Mouse (Mus musculus): ENCODE data around the gene Agrn. TPM values are rescaled to one million over a fixed set of nuclear protein-coding genes. Genes with fewer than 3 reads are reported as not detected.

Agrn gene
- polyA plus RNA-seq, 1 experiment: 214 TPM

DNA sequence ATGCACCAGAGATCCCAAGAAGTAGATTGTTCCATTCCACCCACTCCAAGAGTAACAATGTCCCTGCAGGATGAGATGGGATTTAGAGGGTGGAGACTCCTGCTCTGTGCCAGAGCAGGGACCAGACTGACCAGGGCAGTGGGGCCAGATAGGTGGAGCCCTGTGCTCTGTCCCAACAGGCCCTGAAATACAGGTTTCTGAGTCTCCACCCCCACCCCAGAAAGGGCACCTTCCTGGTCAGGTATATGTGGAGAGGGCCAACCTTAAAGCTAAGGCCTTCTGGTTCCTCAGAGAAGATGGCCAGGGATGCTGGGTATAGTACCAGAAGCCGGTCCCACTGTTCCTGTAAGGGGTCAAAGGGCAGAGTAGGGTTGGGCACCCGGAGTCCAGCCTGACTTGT is 27.0 kb upstream of the Agrn start:
- no peak for TF ChIP-seq POLR2A (IDR thresholded peaks at IDR 0.05; ENCODE audit: borderline replicate concordance, extremely low read depth, low read depth, low read length)
- H3K4me3 ChIP-seq (replicated peaks; ENCODE audit: extremely low read depth, low read depth, low read length): no peak overlapping the region
- H3K4me1 ChIP-seq (ENCODE audit: control insufficient read depth, insufficient read depth, low read length): no peaks in the 10 kb centered on the region; the same call in 1 of the 2 replicates
- no peak for DNase-seq
- WGBS: 84% methylated on average over 2 of the region's 2 CpGs

DNA sequence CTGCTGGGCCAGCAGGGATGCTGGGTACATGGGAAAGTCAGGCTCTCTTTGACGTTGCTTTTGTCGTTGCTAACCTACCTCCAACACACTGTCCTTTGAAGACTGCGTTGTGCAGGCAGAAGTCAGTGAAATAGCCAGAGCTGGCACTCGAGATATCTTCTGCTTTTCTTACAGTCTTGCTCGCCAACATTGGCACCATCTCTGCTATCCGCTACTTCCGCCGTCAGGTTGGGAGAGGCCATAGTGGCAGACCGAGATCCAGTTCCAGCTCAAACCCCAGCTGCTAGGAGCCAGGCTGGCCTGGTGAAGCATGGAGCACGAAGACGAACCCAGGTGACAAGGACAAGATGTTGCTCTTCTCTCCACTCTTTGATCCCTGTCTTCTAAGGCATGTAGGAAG is 22.6 kb upstream of the Agrn start:
- Histone ChIP-seq H3K4me1 (ENCODE audit: control insufficient read depth, insufficient read depth, low read length) (no peaks in the 10 kb centered on the region), H3K4me3 (replicated peaks; ENCODE audit: extremely low read depth, low read depth, low read length) (no peak overlapping the region)
- DNase-seq: no peak
- WGBS: 85% methylated on average over 11 of the region's 11 CpGs
- TF ChIP-seq CTCF (IDR thresholded peaks at IDR 0.05; ENCODE audit: insufficient read depth, low read length): no peak

DNA sequence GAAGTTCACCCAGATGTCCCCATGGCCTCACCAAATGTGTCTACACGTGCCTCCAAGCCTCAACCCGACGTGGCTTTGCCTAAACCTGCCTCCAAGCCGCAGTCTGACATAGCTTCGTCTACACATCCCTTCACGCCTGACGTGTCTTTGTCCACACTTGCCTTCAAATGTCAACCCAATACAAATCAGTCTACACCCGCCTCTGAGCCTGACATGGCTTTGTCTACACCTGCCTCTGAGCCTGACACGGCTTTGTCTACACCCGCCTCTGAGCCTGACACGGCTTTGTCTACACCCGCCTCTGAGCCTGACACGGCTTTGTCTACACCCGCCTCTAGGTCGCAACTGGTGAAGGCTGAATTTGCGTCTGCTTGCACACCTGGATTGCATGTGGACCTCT is 20.6 kb upstream of the Agrn start:
- Histone ChIP-seq H3K4me3 (replicated peaks; ENCODE audit: extremely low read depth, low read depth, low read length) (no peak overlapping the region), H3K4me1 (ENCODE audit: control insufficient read depth, insufficient read depth, low read length) (no peaks in the 10 kb centered on the region)
- 78% methylated on average over 16 of the region's 16 CpGs for WGBS
- no peak for DNase-seq
- TF ChIP-seq POLR2A (IDR thresholded peaks at IDR 0.05; ENCODE audit: borderline replicate concordance, extremely low read depth, low read depth, low read length) (no peak), CTCF (IDR thresholded peaks at IDR 0.05; ENCODE audit: insufficient read depth, low read length) (no peak)

DNA sequence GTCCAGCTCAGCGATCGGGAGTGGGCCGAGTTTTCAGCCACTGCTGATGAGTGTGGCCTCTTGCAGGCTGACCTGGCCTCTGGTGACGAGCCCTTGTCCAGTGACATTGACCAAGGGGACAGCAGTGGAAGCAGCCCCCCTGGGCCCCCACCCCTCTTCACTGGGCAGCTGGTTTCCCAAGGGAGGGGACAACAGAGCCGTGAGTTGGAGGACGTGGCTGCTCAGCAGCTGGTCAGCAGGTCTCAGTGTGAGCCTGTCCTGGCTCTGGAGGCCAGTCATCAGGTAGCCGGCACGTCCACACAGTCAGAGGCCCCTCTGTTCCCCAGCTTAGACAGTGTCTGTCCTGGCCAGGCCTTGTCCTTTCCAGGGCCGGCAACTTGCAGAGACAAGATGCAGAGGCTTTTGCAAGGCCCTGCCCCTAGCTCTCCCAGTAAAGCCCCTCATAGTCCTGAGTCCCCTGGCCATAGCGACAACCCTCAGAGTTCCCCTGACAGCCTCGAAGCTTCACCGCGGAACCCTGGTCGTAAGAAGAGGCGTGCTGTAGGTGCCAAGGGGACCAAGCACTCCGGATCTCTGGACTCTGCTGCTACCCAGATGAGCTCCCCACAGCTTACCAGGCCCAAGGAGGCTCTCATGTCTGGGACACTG is 19.9 kb upstream of the Agrn start:
- Histone ChIP-seq H3K4me1 (ENCODE audit: control insufficient read depth, insufficient read depth, low read length) (no peaks in the 10 kb centered on the region), H3K4me3 (replicated peaks; ENCODE audit: extremely low read depth, low read depth, low read length) (no peak overlapping the region)
- TF ChIP-seq CTCF (IDR thresholded peaks at IDR 0.05; ENCODE audit: insufficient read depth, low read length) (no peak), POLR2A (IDR thresholded peaks at IDR 0.05; ENCODE audit: borderline replicate concordance, extremely low read depth, low read depth, low read length) (no peak)
- WGBS: 81% methylated on average over 16 of the region's 16 CpGs
- DNase-seq: no peak

DNA sequence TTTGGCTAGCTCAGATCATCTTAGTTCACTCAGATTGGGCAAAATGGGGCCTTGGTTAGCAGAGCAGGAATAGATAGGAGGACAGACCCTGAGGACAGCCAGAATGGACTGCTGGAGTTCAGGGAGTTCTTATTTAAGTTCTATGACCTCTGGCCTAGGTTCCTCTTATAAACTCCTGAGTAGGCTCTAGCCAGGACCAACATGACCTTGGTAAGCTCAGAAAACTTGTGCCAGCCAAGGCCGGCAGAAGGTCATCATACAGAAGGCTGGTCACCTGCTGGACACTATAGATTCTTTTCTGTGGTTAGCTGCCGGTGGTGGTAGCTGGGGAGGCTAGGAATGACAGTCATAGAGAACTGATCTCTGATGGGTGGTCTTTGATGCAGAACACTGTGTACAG is 18.9 kb upstream of the Agrn start:
- Histone ChIP-seq H3K4me1 (ENCODE audit: control insufficient read depth, insufficient read depth, low read length) (no peaks in the 10 kb centered on the region), H3K4me3 (replicated peaks; ENCODE audit: extremely low read depth, low read depth, low read length) (no peak overlapping the region)
- 86% methylated on average over 2 of the region's 2 CpGs for WGBS
- no peak for TF ChIP-seq CTCF (IDR thresholded peaks at IDR 0.05; ENCODE audit: insufficient read depth, low read length)
- no peak for TF ChIP-seq POLR2A (IDR thresholded peaks at IDR 0.05; ENCODE audit: borderline replicate concordance, extremely low read depth, low read depth, low read length)
- DNase-seq: no peak

DNA sequence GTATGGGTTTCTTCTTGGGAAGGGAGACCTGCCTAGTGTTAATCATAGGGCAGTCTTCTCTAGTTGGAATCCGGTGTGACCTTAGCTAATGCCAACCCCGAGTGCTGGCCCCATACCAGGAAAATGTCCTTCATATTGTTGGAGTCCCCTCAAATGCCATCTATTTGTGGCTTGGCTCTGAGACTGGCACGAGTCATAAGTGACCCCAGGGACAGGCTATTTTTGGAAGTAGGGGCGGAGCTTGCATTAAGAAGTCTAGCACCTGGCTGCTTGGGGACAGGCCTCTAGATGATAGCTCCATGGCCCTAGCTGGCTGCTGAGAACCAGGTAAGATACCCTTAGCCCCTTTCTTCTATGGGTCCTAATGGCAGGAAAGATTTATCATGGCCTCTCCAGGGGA is 18.4 kb upstream of the Agrn start, which contains the start of gene Perm1:
Gene Perm1, plus strand, starts transcription at position 220 of the 400 bp plus-strand sequence.
- DNase-seq: no peak
- Histone ChIP-seq H3K4me3 (replicated peaks; ENCODE audit: extremely low read depth, low read depth, low read length) (no peak within 1 kb of the TSS), H3K4me1 (ENCODE audit: control insufficient read depth, insufficient read depth, low read length) (no peaks in the 10 kb centered on the region)
- TF ChIP-seq CTCF (IDR thresholded peaks at IDR 0.05; ENCODE audit: insufficient read depth, low read length) (no peak), POLR2A (IDR thresholded peaks at IDR 0.05; ENCODE audit: borderline replicate concordance, extremely low read depth, low read depth, low read length) (no peak)
- 40% methylated on average over 4 of the region's 4 CpGs for WGBS

DNA sequence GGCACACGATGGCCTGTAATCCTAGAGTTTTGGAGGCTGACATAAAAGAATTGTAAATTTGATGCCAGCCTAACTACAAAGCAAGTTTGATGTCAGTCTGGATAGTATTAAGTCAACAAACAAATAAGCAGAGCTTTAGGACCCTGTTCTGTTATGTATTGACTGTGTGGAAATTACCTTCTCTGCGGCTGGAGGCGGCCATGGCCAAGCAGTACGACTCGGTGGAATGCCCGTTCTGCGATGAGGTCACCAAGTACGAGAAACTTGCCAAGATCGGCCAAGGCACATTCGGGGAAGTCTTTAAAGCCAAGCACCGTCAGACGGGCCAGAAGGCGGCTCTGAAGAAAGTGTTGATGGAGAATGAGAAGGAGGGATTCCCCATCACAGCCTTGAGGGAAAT is 15.8 kb upstream of the Agrn start:
- Histone ChIP-seq H3K4me1 (ENCODE audit: control insufficient read depth, insufficient read depth, low read length) (no peaks in the 10 kb centered on the region), H3K4me3 (replicated peaks; ENCODE audit: extremely low read depth, low read depth, low read length) (no peak overlapping the region)
- no peak for TF ChIP-seq POLR2A (IDR thresholded peaks at IDR 0.05; ENCODE audit: borderline replicate concordance, extremely low read depth, low read depth, low read length)
- TF ChIP-seq CTCF (IDR thresholded peaks at IDR 0.05; ENCODE audit: insufficient read depth, low read length): no peak
- DNase-seq: no peak
- 86% methylated on average over 13 of the region's 13 CpGs for WGBS

DNA sequence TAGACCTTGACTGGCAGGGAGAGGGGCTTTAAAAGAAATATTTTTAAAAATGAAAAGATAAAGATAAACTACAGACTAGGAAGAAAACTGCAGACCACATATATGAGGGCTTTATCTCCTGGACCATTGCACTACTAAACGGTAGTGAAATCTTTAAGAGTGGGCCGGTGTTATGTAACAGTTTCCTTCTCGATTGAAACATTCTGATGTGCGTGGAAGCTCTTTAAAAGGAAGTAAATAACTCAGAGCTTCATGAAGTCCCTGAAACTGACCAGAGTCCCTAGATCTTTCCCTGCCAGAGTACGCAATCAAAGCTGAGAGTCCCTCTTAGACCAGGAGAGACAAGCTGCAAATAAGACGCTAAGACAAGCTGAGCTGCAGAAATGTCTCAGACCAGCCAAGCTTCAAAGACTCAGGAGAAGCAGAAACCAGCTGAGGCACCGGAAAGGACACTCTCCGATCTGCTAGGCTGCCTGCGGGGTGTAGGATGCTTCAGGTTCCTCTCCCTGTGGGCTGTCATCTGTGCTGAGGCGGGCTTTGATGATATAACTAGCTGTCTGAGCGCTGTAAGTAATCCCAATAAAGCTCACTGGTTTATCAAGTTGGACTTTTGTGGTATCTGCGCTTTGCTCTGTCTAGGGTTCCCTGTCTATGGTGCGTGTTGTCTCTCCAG is 12.8 kb upstream of the Agrn start:
- WGBS: 60% methylated on average over 13 of the region's 13 CpGs
- peaks cover 2% of the 10 kb centered on the region; the same call in 1 of the 2 replicates for H3K4me1 ChIP-seq (ENCODE audit: control insufficient read depth, insufficient read depth, low read length)
- TF ChIP-seq POLR2A (IDR thresholded peaks at IDR 0.05; ENCODE audit: borderline replicate concordance, extremely low read depth, low read depth, low read length) (no peak), CTCF (IDR thresholded peaks at IDR 0.05; ENCODE audit: insufficient read depth, low read length) (no peak)
- DNase-seq: no peak
- no peak overlapping the region for H3K4me3 ChIP-seq (replicated peaks; ENCODE audit: extremely low read depth, low read depth, low read length)

DNA sequence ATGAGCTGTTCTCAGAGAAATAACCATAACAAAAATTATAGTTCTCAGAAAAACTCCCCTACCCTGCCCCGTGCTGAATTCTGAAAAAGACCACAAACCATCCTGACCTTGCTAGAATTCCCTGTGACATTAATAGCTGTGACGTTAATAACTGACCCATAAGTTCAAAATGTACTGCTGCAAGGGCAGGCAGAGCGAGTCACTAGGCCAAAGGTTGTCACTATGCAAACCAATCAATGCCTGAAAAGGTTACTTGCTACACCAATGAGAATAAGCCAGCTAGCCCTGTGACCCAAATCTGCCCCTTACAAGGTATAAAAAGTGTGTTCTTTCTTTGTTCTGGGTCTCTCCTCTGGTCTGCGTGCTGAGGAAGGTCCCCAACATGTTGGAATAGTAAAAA is 11.6 kb upstream of the Agrn start:
- no peak for DNase-seq
- 90% methylated on average over 4 of the region's 4 CpGs for WGBS
- H3K4me3 ChIP-seq (replicated peaks; ENCODE audit: extremely low read depth, low read depth, low read length): no peak overlapping the region
- peaks cover 5% of the 10 kb centered on the region for H3K4me1 ChIP-seq (ENCODE audit: control insufficient read depth, insufficient read depth, low read length)
- TF ChIP-seq POLR2A (IDR thresholded peaks at IDR 0.05; ENCODE audit: borderline replicate concordance, extremely low read depth, low read depth, low read length) (no peak), CTCF (IDR thresholded peaks at IDR 0.05; ENCODE audit: insufficient read depth, low read length) (no peak)

Measured in lung, adult 2 months (tissue).